Mouse (Mus musculus) forebrain, embryonic 15.5 days (tissue): Measurements from ENCODE around the gene Clec9a. TPM values are rescaled to one million over a fixed set of nuclear protein-coding genes. Genes with fewer than 3 reads are reported as not detected.

ENCODE experiments used
- ATAC-seq: fragments of 200-750 bp; cut with Nextera tagmentation; replicated peaks from 2 replicates; pipeline ENCODE4 v1.8.0; 2017; ENCODE audit warnings: mild to moderate bottlenecking, moderate TSS enrichment, moderate library complexity
- H3K27ac ChIP-seq: fragments of 300-500 bp; sonication (generic); replicated peaks from 2 replicates; pipeline ENCODE4 v1.5.1; 2015; ENCODE audit warnings: mild to moderate bottlenecking, inconsistent platforms
- H3K27me3 ChIP-seq: fragments of 300-500 bp; sonication (generic); 2 replicates; pipeline ENCODE4 v1.6.1; 2015; ENCODE audit warnings: inconsistent platforms
- H3K36me3 ChIP-seq: fragments of 300-500 bp; sonication (generic); 2 replicates; pipeline ENCODE4 v1.6.1; 2015; ENCODE audit warnings: mild to moderate bottlenecking, inconsistent platforms
- H3K4me1 ChIP-seq: fragments of 300-500 bp; sonication (generic); 2 replicates; pipeline ENCODE4 v1.6.1; 2015; ENCODE audit warnings: inconsistent platforms
- H3K4me2 ChIP-seq: fragments of 300-500 bp; sonication (generic); replicated peaks from 2 replicates; pipeline ENCODE4 v1.6.1; 2015; ENCODE audit warnings: mild to moderate bottlenecking, inconsistent platforms
- H3K4me3 ChIP-seq: fragments of 300-500 bp; sonication (generic); 2 replicates; pipeline ENCODE4 v1.5.1; 2015; ENCODE audit warnings: mild to moderate bottlenecking, inconsistent platforms
- H3K9ac ChIP-seq: fragments of 300-500 bp; sonication (generic); replicated peaks from 2 replicates; pipeline ENCODE4 v1.6.1; 2015; ENCODE audit warnings: mild to moderate bottlenecking, inconsistent platforms
- H3K9me3 ChIP-seq: fragments of 300-500 bp; sonication (generic); 2 replicates; pipeline ENCODE4 v1.6.1; 2016; ENCODE audit warnings: inconsistent platforms
- WGBS: fragments of 180-500 bp; shearing (Covaris S2); methylation state at CpG from one replicate; pipeline ENCODE4 v1.1.7; 2015; ENCODE audit warnings: mixed read lengths; 5-methylcytosine and 5-hydroxymethylcytosine counted together
- polyA plus RNA-seq: library from polyadenylated mRNA; unstranded; fragments of >200 nt; fragmentation: Nextera tagmentation; extraction: Ambion mirVana; gene quantifications from 2 replicates; pipeline ENCODE4 v1.2.1, GENCODE M21; 2015

Clec9a gene
- polyA plus RNA-seq = 0.10 and 0.13 TPM in 2 replicates

DNA sequence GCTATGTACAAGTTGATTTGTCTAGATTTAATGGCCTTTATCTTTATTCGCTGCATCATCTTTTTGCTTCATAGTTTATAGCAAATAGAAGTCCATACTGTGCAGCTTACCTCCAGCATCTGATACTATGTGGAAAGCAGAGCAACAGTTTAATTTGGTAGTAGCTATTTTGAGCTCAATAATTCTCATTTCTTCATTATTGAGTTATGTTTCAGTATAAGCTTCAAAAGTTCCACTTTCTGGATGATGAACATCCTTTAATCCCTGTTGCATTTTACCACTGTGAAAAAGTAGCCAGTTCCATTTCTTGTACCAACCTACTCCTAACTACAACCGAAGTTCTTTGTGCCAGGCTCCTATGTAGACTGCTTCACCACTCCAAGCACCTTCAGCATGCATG is at the start of gene Clec9a:
Gene Clec9a, plus strand, starts transcription at position 301 of the 400 bp plus-strand sequence.
- WGBS = 84% methylated on average over 2 of the region's 2 CpGs
- H3K9me3 ChIP-seq = no peaks in the 10 kb centered on the region
- no peak within 1 kb of the TSS for H3K9ac ChIP-seq
- H3K36me3 ChIP-seq = no peaks in the 10 kb centered on the region
- no peak within 1 kb of the TSS for H3K4me2 ChIP-seq
- no peak within 1 kb of the TSS for H3K4me3 ChIP-seq
- H3K27ac ChIP-seq = no peak within 1 kb of the TSS
- no peak for ATAC-seq
- H3K27me3 ChIP-seq = no peaks in the 10 kb centered on the region
- no peaks in the 10 kb centered on the region for H3K4me1 ChIP-seq

DNA sequence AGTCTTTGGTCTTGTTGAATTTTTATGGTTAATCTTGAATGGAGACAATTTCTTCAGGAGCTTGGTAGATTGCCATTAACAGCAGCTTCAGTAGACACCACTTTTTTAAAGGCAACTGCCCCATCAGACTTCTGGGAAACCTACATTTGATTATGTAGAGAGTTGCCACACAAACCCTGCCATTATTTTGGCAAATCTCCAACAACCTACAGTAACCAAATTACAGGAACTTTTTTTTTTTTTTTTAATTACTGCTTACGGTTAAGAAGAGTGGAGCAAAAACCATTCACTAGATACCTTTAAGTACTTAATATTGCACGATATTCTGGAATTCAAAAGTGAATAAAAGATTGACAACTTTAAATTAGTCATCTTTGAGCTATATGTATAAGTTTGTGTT is 49.1 kb upstream of the Clec9a start:
- H3K27ac ChIP-seq = no peak overlapping the region
- H3K9ac ChIP-seq = no peak overlapping the region
- no peak overlapping the region for H3K4me2 ChIP-seq
- no peaks in the 10 kb centered on the region for H3K36me3 ChIP-seq
- no peak overlapping the region for H3K4me3 ChIP-seq
- WGBS = 90% methylated on average over 2 of the region's 2 CpGs
- no peak for ATAC-seq
- H3K9me3 ChIP-seq = no peaks in the 10 kb centered on the region
- no peaks in the 10 kb centered on the region for H3K27me3 ChIP-seq
- H3K4me1 ChIP-seq = no peaks in the 10 kb centered on the region

DNA sequence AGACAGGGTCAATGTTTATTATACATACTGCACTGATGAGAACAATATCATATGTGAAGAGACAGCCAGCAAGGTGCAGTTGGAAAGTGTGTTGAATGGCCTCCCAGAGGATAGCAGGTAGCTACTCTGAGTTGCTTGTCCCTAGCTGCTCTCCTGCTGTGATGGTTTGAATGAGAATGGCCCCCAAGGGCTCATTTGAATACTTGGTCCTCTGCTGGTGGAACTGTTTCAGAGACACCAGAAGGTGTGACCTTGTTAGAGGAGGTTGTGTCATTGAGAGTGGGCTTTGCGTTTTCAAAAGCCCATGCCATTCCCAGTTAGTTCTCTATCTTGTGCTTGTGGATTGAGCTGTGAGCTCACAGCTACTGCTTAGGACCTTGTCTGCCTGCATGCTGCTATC is 44.7 kb upstream of the Clec9a start:
- H3K4me2 ChIP-seq = no peak overlapping the region
- H3K9ac ChIP-seq = no peak overlapping the region
- H3K9me3 ChIP-seq = no peaks in the 10 kb centered on the region
- no peak overlapping the region for H3K27ac ChIP-seq
- no peak overlapping the region for H3K4me3 ChIP-seq
- no peaks in the 10 kb centered on the region for H3K4me1 ChIP-seq
- no peaks in the 10 kb centered on the region for H3K27me3 ChIP-seq
- no peaks in the 10 kb centered on the region for H3K36me3 ChIP-seq
- ATAC-seq = no peak
- WGBS = 38% methylated on average over 1 of the region's 1 CpGs

DNA sequence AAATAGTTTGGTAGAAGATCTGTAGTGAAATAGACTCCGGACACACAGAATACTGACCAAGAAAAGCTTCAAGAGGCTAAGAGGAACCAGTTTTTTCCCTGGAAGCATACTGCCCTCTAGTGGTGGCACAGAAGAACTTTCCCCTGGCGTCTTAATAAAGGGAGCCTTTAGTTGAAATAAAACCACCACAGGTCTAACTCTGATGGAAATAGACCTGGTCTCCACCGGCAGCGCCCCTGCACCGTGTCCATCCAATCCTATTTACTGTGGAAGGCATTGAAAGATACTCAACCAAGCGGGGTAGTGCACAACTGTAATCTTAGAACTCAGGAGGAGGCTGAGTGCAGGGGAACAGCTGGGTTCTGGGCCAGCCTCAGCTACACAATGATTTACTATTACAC is 42.7 kb upstream of the Clec9a start:
- no peak overlapping the region for H3K4me2 ChIP-seq
- no peaks in the 10 kb centered on the region for H3K36me3 ChIP-seq
- no peak overlapping the region for H3K9ac ChIP-seq
- H3K9me3 ChIP-seq = no peaks in the 10 kb centered on the region
- no peak overlapping the region for H3K4me3 ChIP-seq
- H3K27ac ChIP-seq = no peak overlapping the region
- peak; percentile 61; the same call in 1 of the 2 replicates for ATAC-seq
- no peaks in the 10 kb centered on the region for H3K27me3 ChIP-seq
- 19% methylated on average over 6 of the region's 6 CpGs for WGBS
- no peaks in the 10 kb centered on the region for H3K4me1 ChIP-seq

DNA sequence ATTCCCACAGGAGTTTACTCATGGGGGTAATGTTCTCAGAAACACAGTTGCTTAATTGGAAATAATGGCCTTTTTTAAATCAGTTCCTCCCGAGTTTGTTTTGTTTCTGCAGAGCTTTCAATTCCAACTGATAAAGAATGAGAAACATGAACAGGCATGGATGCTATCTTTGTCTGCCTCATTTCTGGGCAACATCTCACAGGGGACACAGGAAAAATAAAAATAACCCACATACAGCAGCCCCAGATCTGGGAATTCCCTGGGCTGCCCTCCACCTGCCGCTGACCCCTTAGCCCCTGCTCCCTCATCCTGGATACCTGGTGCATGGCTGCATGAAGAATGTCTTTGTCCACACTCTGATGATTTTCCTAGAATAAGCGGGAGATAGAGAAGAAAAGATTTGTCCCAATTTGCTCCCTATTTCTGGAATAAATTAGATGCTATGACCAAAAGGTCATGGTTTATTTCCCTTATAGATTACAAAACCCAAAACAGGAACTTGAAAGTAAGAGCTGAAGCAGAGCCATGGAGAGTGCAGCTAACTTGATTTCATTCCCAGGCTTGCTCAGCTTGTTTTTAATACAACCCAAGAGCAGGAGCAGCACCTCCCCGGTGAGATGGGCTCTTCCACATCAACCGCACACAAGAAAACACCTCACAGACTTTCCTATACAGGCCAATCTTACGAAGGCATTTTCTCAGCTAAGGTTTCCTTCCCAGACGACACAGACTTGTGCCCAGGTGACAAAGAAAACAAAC is 39.1 kb upstream of the Clec9a start:
- H3K27ac ChIP-seq = no peak overlapping the region
- no peak overlapping the region for H3K4me3 ChIP-seq
- H3K9me3 ChIP-seq = no peaks in the 10 kb centered on the region
- no peaks in the 10 kb centered on the region for H3K4me1 ChIP-seq
- H3K36me3 ChIP-seq = no peaks in the 10 kb centered on the region
- 77% methylated on average over 7 of the region's 7 CpGs for WGBS
- no peak for ATAC-seq
- no peaks in the 10 kb centered on the region for H3K27me3 ChIP-seq
- no peak overlapping the region for H3K4me2 ChIP-seq
- H3K9ac ChIP-seq = no peak overlapping the region

DNA sequence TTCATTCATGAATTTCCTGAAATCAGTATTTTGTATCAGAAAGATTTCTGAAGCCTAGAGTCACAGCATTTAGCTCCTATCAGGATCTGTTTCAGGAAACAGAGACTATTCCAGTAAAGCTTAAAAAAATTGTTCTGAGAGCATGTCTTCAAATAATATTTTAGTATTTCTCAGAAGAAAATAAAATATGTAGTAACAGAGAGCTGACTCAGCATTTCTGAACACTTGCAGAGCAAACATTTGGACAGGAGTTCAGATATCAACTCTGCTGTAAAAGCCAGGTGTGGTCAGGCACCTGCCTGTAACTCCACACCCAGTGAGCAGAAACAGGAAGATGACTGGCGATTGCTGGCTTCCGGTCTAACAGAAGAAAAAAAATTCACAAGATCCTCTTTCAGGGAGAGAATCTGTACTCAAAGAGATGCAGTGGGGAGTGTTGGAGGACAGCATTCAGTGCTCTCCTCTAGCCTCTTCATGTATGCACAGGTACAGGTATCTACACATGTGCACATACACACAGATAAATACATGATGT is 33.7 kb upstream of the Clec9a start:
- 97% methylated on average over 2 of the region's 2 CpGs for WGBS
- no peaks in the 10 kb centered on the region for H3K27me3 ChIP-seq
- no peak overlapping the region for H3K4me3 ChIP-seq
- H3K9ac ChIP-seq = no peak overlapping the region
- H3K36me3 ChIP-seq = no peaks in the 10 kb centered on the region
- no peak overlapping the region for H3K27ac ChIP-seq
- H3K4me2 ChIP-seq = no peak overlapping the region
- H3K9me3 ChIP-seq = no peaks in the 10 kb centered on the region
- H3K4me1 ChIP-seq = no peaks in the 10 kb centered on the region
- no peak for ATAC-seq

DNA sequence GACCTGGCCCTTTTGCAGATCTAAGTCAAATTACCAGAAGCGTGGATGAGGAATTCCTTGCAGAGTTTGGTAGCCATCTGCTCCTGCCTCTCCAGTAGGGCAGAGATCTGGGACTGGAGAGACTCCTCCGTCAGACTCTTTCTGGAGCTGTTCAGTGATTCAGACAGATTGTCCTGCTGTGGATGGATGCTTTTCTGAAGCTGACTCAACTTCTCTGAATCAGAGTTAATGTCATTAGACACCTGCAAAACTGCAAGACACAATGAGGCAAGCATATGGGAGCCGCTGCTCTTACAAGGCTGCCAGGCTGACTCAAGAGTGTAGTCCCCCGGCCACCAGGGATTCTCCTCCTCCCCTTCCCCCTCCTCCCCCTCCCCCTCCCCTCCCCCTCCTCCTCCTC is 28.2 kb upstream of the Clec9a start:
- Histone ChIP-seq H3K36me3 (no peaks in the 10 kb centered on the region), H3K4me2 (no peak overlapping the region), H3K27ac (no peak overlapping the region), H3K9me3 (no peaks in the 10 kb centered on the region), H3K9ac (no peak overlapping the region), H3K4me3 (no peak overlapping the region), H3K4me1 (no peaks in the 10 kb centered on the region), H3K27me3 (no peaks in the 10 kb centered on the region)
- 51% methylated on average over 4 of the region's 4 CpGs for WGBS
- ATAC-seq = no peak

DNA sequence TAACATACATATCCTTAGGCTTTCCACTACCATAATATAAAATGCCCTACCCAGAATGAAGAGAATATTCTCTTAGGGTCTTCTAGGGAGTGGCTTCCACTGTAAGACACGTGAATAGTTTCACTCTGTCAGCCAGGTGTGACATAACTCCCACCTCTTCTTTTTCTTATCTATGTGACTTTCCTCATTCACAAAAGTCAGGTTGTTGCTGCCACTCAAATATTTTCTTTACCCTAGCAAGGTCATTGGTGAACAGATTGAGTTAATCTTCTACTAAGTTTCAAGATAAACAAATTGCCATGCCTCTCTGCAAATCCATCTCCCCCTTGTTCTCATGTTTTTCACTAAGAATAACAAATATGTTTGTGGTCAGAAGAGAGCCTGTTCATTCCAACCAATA is 26.9 kb upstream of the Clec9a start:
- Histone ChIP-seq H3K27me3 (no peaks in the 10 kb centered on the region), H3K9ac (no peak overlapping the region), H3K36me3 (no peaks in the 10 kb centered on the region), H3K4me2 (no peak overlapping the region), H3K27ac (no peak overlapping the region), H3K4me3 (no peak overlapping the region), H3K9me3 (no peaks in the 10 kb centered on the region), H3K4me1 (no peaks in the 10 kb centered on the region)
- ATAC-seq = no peak
- 74% methylated on average over 1 of the region's 1 CpGs for WGBS

DNA sequence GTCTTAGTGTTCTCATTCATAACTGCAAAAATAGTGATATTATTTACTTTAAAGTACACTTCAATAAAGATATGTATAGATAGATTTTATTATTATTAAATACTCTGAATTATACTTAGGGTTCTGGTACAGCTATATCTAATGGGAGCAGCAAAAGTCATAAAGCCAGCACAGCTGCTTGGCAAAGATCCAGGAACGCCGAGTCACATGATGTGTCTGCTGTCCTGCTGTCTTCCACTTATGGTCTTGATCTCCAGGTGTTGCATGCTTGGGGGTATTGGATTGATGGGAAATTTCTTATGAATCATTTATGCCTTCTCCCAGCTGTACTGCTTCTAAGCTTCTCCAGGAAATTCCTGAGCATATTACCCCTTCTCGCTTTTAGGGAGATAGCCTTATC is 25.2 kb upstream of the Clec9a start:
- 88% methylated on average over 3 of the region's 3 CpGs for WGBS
- Histone ChIP-seq H3K4me2 (no peak overlapping the region), H3K27ac (no peak overlapping the region), H3K9me3 (no peaks in the 10 kb centered on the region), H3K27me3 (no peaks in the 10 kb centered on the region), H3K4me1 (no peaks in the 10 kb centered on the region), H3K9ac (no peak overlapping the region), H3K4me3 (no peak overlapping the region), H3K36me3 (no peaks in the 10 kb centered on the region)
- no peak for ATAC-seq

DNA sequence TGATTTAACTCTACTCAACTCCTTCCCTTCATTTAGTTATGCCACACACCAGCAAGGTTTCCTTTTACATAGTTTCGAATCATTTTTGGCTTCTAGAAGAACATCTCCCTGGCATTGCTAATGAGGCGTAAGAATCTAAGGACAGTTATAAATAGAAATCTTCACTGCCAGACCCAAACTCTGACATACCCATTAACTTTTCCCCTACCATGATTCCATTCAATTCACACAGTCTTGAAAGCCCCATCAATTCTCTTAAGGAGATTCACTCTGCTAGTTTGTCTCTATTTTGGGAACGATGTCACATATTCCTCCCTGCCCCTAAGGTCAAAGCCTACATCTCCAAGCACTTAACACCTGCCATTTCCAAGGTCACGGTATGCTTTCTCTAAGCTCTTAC is 23.7 kb upstream of the Clec9a start:
- 75% methylated on average over 4 of the region's 4 CpGs for WGBS
- no peaks in the 10 kb centered on the region for H3K9me3 ChIP-seq
- H3K27ac ChIP-seq = no peak overlapping the region
- no peaks in the 10 kb centered on the region for H3K4me1 ChIP-seq
- ATAC-seq = no peak
- H3K4me3 ChIP-seq = no peak overlapping the region
- no peaks in the 10 kb centered on the region for H3K27me3 ChIP-seq
- no peak overlapping the region for H3K4me2 ChIP-seq
- H3K9ac ChIP-seq = no peak overlapping the region
- no peaks in the 10 kb centered on the region for H3K36me3 ChIP-seq

DNA sequence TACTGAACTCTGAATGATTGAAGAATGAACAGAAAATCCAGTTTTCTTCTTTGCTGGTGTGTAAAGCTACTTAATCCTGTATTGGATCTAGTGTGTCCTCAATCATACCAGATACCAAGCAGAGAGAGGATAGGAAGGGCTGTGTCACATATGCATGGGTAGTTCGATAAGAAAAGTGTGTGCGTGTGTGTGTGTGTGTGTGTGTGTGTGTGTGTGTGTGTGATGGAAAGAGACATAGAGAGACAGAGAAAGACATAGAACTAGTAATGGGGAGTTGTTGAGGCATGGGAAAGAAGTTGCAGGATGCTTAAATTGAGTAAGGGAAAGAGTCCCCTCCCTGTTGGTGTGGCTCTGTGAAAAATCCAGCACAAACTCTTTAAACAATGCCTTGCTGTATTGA is 22.9 kb upstream of the Clec9a start, which contains the start of gene Clec12b:
Gene Clec12b, minus strand, starts transcription at position 101 of the 400 bp plus-strand sequence.
- no peaks in the 10 kb centered on the region for H3K27me3 ChIP-seq
- WGBS = 90% methylated on average over 2 of the region's 2 CpGs
- no peak within 1 kb of the TSS for H3K9ac ChIP-seq
- H3K4me3 ChIP-seq = no peak within 1 kb of the TSS
- H3K4me2 ChIP-seq = no peak within 1 kb of the TSS
- H3K27ac ChIP-seq = no peak within 1 kb of the TSS
- H3K9me3 ChIP-seq = no peaks in the 10 kb centered on the region
- no peaks in the 10 kb centered on the region for H3K4me1 ChIP-seq
- H3K36me3 ChIP-seq = no peaks in the 10 kb centered on the region
- ATAC-seq = no peak

DNA sequence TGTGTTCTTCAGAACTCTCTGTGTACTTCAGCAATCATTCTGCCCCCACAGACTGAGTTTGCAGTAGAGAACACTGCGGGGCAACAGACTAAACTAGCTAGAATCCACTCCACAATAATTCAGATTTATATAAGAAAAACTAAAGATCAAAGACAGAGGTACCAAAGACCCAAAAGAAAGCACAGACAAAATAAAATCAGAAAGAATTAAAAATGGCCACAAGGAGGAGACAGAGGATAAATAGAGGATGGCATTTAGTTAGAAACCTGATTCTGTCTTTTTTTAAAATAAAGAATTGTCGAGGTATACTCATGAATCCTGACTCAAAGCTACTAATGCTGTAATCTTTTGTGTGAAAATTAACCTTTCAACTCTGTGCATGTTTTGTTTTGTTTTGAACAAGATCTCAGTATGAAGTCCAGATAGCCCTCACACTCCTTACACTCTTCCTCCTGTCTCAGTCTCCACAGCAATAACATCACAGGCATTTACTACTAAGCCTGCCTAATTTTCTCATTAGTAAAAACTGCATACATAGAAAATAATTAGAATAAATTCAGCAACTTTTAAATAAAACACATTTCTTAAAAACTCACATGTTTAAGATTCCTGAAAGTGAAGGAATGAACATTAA is 15.5 kb upstream of the Clec9a start:
- Histone ChIP-seq H3K27ac (no peak overlapping the region), H3K27me3 (no peaks in the 10 kb centered on the region), H3K36me3 (no peaks in the 10 kb centered on the region), H3K4me1 (no peaks in the 10 kb centered on the region), H3K4me2 (no peak overlapping the region), H3K4me3 (no peak overlapping the region), H3K9me3 (no peaks in the 10 kb centered on the region), H3K9ac (no peak overlapping the region)
- WGBS = 30% methylated on average over 2 of the region's 2 CpGs
- no peak for ATAC-seq
